Mouse (Mus musculus) C2C12 (cell line): ENCODE results near the gene Zbtb9.
A peak's percentile ranks its signal among the peaks of the same experiment; 100 is the strongest.

ENCODE experiments used
- CEBPB ChIP-seq: IDR thresholded peaks from one replicate; pipeline ENCODE4 v1.6.1; 2011; ENCODE audit warnings: low read depth, mild to moderate bottlenecking, control low read depth, moderate library complexity
- CTCF ChIP-seq: IDR thresholded peaks from one replicate; pipeline ENCODE4 v1.5.1; 2011; ENCODE audit not compliant: control insufficient read depth, insufficient read depth, insufficient read length
- MYOD1 ChIP-seq: IDR thresholded peaks from one replicate; pipeline ENCODE4 v1.6.1; 2011; ENCODE audit warnings: low read depth; ENCODE audit not compliant: control insufficient read depth, insufficient read length
- MYOG ChIP-seq: IDR thresholded peaks from one replicate; pipeline ENCODE4 v1.6.1; 2011; ENCODE audit not compliant: control insufficient read depth, insufficient read length; ENCODE audit errors: extremely low read depth
- USF1 ChIP-seq: IDR thresholded peaks from one replicate; pipeline ENCODE4 v1.6.1; 2011; ENCODE audit warnings: low read depth, mild to moderate bottlenecking, control low read depth, moderate library complexity

GRCm38 (mm10) chr17:27004431-27004830 lies 31.5 kb downstream of the Zbtb9 start:
- no peak for TF ChIP-seq CEBPB
- peak; percentile 30 for TF ChIP-seq CTCF
- TF ChIP-seq USF1, result no peak
- TF ChIP-seq MYOG, result no peak
- no peak for TF ChIP-seq MYOD1
